Mouse (Mus musculus): ENCODE data around the gene Pakap. TPM values are rescaled to one million over a fixed set of nuclear protein-coding genes. Genes with fewer than 3 reads are reported as not detected.
A peak's percentile ranks its signal among the peaks of the same experiment; 100 is the strongest.

Gene Pakap
- polyA plus RNA-seq, 1 experiment from 2014 or later, result 10.3 TPM

- Histone ChIP-seq H3K27me3 (no peaks in the 10 kb centered on the region), H3K27ac (no peak overlapping the region), H3K9ac (no peak overlapping the region), H3K4me3 (no peak overlapping the region), H3K36me3 (no peaks in the 10 kb centered on the region), H3K4me1 (replicated peaks) (peaks cover 34% of the 10 kb centered on the region), H3K9me3 (no peaks in the 10 kb centered on the region), H3K4me2 (no peak overlapping the region)
- no peak for ATAC-seq (ENCODE audit: low FRiP score)
- WGBS, result 81% methylated on average over 9 of the region's 9 CpGs
Measured at GRCm38 (mm10) chr4:57829131-57829530, 261.2 kb downstream of the Pakap start.

- Histone ChIP-seq H3K36me3 (no peaks in the 10 kb centered on the region), H3K9me3 (no peaks in the 10 kb centered on the region), H3K4me3 (no peak overlapping the region), H3K9ac (no peak overlapping the region), H3K27me3 (no peaks in the 10 kb centered on the region), H3K4me1 (replicated peaks) (peaks cover 28% of the 10 kb centered on the region), H3K4me2 (no peak overlapping the region), H3K27ac (no peak overlapping the region)
- WGBS, result 49% methylated on average over 3 of the region's 3 CpGs
- peak; percentile 55; the same call in 1 of the 2 replicates for ATAC-seq (ENCODE audit: low FRiP score)
Measured at GRCm38 (mm10) chr4:57829740-57830139, 261.8 kb downstream of the Pakap start.

GRCm38 (mm10) chr4:57832318-57832717, 264.3 kb downstream of the Pakap start:
- Histone ChIP-seq H3K36me3 (no peaks in the 10 kb centered on the region), H3K9me3 (no peaks in the 10 kb centered on the region), H3K27ac (peak overlapping the region; percentile 8; the same call in 1 of the 2 replicates), H3K4me1 (replicated peaks) (peaks cover 28% of the 10 kb centered on the region), H3K4me2 (no peak overlapping the region), H3K9ac (no peak overlapping the region), H3K27me3 (no peaks in the 10 kb centered on the region), H3K4me3 (no peak overlapping the region)
- no peak for ATAC-seq (ENCODE audit: low FRiP score)
- whole genome bisulfite sequencing, result 55% methylated on average over 7 of the region's 7 CpGs

GRCm38 (mm10) chr4:57833060-57833459, 265.1 kb downstream of the Pakap start:
- Histone ChIP-seq H3K4me3 (no peak overlapping the region), H3K4me1 (replicated peaks) (peaks cover 28% of the 10 kb centered on the region), H3K9me3 (no peaks in the 10 kb centered on the region), H3K27ac (no peak overlapping the region), H3K9ac (no peak overlapping the region), H3K27me3 (no peaks in the 10 kb centered on the region), H3K4me2 (no peak overlapping the region), H3K36me3 (no peaks in the 10 kb centered on the region)
- 61% methylated on average over 4 of the region's 4 CpGs for WGBS
- peak; percentile 53 for ATAC-seq (ENCODE audit: low FRiP score)

GRCm38 (mm10) chr4:57834141-57834540, 266.2 kb downstream of the Pakap start:
- Histone ChIP-seq H3K36me3 (no peaks in the 10 kb centered on the region), H3K9me3 (no peaks in the 10 kb centered on the region), H3K4me1 (replicated peaks) (peaks cover 28% of the 10 kb centered on the region), H3K9ac (no peak overlapping the region), H3K27me3 (no peaks in the 10 kb centered on the region), H3K4me3 (no peak overlapping the region), H3K4me2 (no peak overlapping the region), H3K27ac (no peak overlapping the region)
- 75% methylated on average over 4 of the region's 4 CpGs for WGBS
- no peak for ATAC-seq (ENCODE audit: low FRiP score)

- Histone ChIP-seq H3K4me3 (no peak overlapping the region), H3K27ac (no peak overlapping the region), H3K4me2 (no peak overlapping the region), H3K9ac (no peak overlapping the region), H3K9me3 (no peaks in the 10 kb centered on the region), H3K36me3 (no peaks in the 10 kb centered on the region), H3K27me3 (no peaks in the 10 kb centered on the region), H3K4me1 (replicated peaks) (peaks cover 14% of the 10 kb centered on the region)
- no peak for ATAC-seq (ENCODE audit: low FRiP score)
- 77% methylated on average over 9 of the region's 9 CpGs for WGBS
Measured at GRCm38 (mm10) chr4:57837089-57837488, 269.1 kb downstream of the Pakap start.

GRCm38 (mm10) chr4:57839343-57839742, 271.4 kb downstream of the Pakap start:
- Histone ChIP-seq H3K9me3 (no peaks in the 10 kb centered on the region), H3K4me2 (no peak overlapping the region), H3K4me1 (replicated peaks) (peaks cover 4% of the 10 kb centered on the region), H3K27ac (no peak overlapping the region), H3K27me3 (no peaks in the 10 kb centered on the region), H3K36me3 (no peaks in the 10 kb centered on the region), H3K4me3 (no peak overlapping the region), H3K9ac (no peak overlapping the region)
- 89% methylated on average over 4 of the region's 4 CpGs for WGBS
- ATAC-seq (ENCODE audit: low FRiP score), result no peak

GRCm38 (mm10) chr4:57841911-57842310, 273.9 kb downstream of the Pakap start:
- Histone ChIP-seq H3K27me3 (no peaks in the 10 kb centered on the region), H3K9ac (no peak overlapping the region), H3K4me1 (replicated peaks) (peaks cover 23% of the 10 kb centered on the region), H3K36me3 (no peaks in the 10 kb centered on the region), H3K27ac (no peak overlapping the region), H3K9me3 (no peaks in the 10 kb centered on the region), H3K4me2 (no peak overlapping the region), H3K4me3 (no peak overlapping the region)
- 10% methylated on average over 1 of the region's 1 CpGs for WGBS
- no peak for ATAC-seq (ENCODE audit: low FRiP score)

- no peak overlapping the region for H3K4me3 ChIP-seq
- H3K27ac ChIP-seq, result no peak overlapping the region
- H3K27me3 ChIP-seq, result no peaks in the 10 kb centered on the region
- no peak overlapping the region for H3K9ac ChIP-seq
- 73% methylated on average over 11 of the region's 11 CpGs for WGBS
- H3K4me1 ChIP-seq (replicated peaks), result peaks cover 31% of the 10 kb centered on the region
- no peaks in the 10 kb centered on the region for H3K36me3 ChIP-seq
- no peak overlapping the region for H3K4me2 ChIP-seq
- no peak for ATAC-seq (ENCODE audit: low FRiP score)
- no peaks in the 10 kb centered on the region for H3K9me3 ChIP-seq
Measured at GRCm38 (mm10) chr4:57842472-57843305, 274.7 kb downstream of the Pakap start.

GRCm38 (mm10) chr4:57845031-57845431, 277.1 kb downstream of the Pakap start:
- peak overlapping the region; percentile 43 for H3K4me2 ChIP-seq
- peak overlapping the region; percentile 82 for H3K27ac ChIP-seq
- 3% methylated on average over 10 of the region's 10 CpGs for WGBS
- H3K9ac ChIP-seq, result peak overlapping the region; percentile 40
- H3K9me3 ChIP-seq, result no peaks in the 10 kb centered on the region
- H3K27me3 ChIP-seq, result no peaks in the 10 kb centered on the region
- ATAC-seq (ENCODE audit: low FRiP score), result peak; percentile 62
- H3K36me3 ChIP-seq, result no peaks in the 10 kb centered on the region
- H3K4me1 ChIP-seq (replicated peaks), result peaks cover 36% of the 10 kb centered on the region
- H3K4me3 ChIP-seq, result peak overlapping the region; percentile 24

GRCm38 (mm10) chr4:57845541-57846210, 277.7 kb downstream of the Pakap start:
- H3K27me3 ChIP-seq, result no peaks in the 10 kb centered on the region
- WGBS, result 9% methylated on average over 12 of the region's 12 CpGs
- no peaks in the 10 kb centered on the region for H3K36me3 ChIP-seq
- peaks cover 36% of the 10 kb centered on the region for H3K4me1 ChIP-seq (replicated peaks)
- peak overlapping the region; percentile 82 for H3K27ac ChIP-seq
- peak; percentile 18 for ATAC-seq (ENCODE audit: low FRiP score)
- H3K9ac ChIP-seq, result peak overlapping the region; percentile 40
- H3K4me3 ChIP-seq, result peak overlapping the region; percentile 24
- H3K9me3 ChIP-seq, result no peaks in the 10 kb centered on the region
- peak overlapping the region; percentile 43 for H3K4me2 ChIP-seq

GRCm38 (mm10) chr4:57846381-57846990, 278.5 kb downstream of the Pakap start:
- no peak for ATAC-seq (ENCODE audit: low FRiP score)
- no peaks in the 10 kb centered on the region for H3K27me3 ChIP-seq
- H3K4me1 ChIP-seq (replicated peaks), result peaks cover 38% of the 10 kb centered on the region
- H3K4me3 ChIP-seq, result peak overlapping the region; percentile 24; the same call in 1 of the 2 replicates
- peak overlapping the region; percentile 43 for H3K4me2 ChIP-seq
- peak overlapping the region; percentile 82 for H3K27ac ChIP-seq
- 43% methylated on average over 11 of the region's 12 CpGs for WGBS
- no peaks in the 10 kb centered on the region for H3K36me3 ChIP-seq
- H3K9me3 ChIP-seq, result no peaks in the 10 kb centered on the region
- H3K9ac ChIP-seq, result 0 out of 2 replicates have a peak overlapping the region, but pooled peaks have one; percentile 40
